ENCODE assay signal across 15 mouse cellular contexts in the genomic region with DNA sequence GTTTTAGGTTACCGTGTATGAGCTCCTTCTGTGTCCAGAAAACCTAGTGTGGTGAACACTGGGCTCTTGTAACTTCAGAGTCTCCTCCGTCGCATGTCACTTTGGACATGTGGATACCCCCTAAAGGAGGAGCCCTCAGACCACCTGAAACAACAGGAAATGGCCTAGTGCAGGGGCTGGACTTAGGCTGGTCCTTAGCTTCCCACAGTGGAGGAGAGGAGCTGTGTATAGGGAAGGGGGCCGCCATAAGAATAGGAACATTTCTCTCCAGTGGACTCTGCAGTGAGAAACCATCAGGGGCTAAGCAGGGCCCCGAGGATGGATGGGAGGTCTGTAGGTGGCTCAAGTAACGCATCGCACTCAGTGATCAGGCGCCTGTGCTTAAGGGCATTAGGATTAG.
DNase-seq lines count a peak whose midpoint lies in the region; ATAC-seq and TF ChIP-seq lines count a peak whose summit lies in the region.
"Had no signal": no experiment of that assay in that cellular context is flagged by ENCODE, and none has a peak within 500 bp of the region (broad histone marks: within the 10 kb centered on the region; RNA-seq: fewer than 3 reads in every experiment).

No protein-coding gene starts in this region.

- H3K4me3 ChIP-seq in hindbrain, embryonic 11.5 days (ENCODE audit: low read depth, low read length), result no peak overlapping the region
- no peak overlapping the region for H3K4me3 ChIP-seq in hindbrain, embryonic 16.5 days (ENCODE audit: low read length)
- no peak overlapping the region for H3K4me3 ChIP-seq in midbrain, embryonic 11.5 days (ENCODE audit: low read depth, low read length)
- no peak overlapping the region for H3K4me3 ChIP-seq in midbrain, embryonic 16.5 days (ENCODE audit: low read depth, low read length)
- H3K4me3 ChIP-seq in lung, adult 2 months (replicated peaks; ENCODE audit: extremely low read depth, low read depth, low read length), result no peak overlapping the region
- H3K4me3 ChIP-seq: erythroblast, embryonic 14.5 days; forebrain, embryonic 15.5 days; hindbrain, embryonic 12.5 days had no signal

- TF ChIP-seq POLR2A in lung, adult 2 months (IDR thresholded peaks at IDR 0.05; ENCODE audit: borderline replicate concordance, extremely low read depth, low read depth, low read length), result no peak

- DNase-seq in hindbrain, embryonic 11.5 days (ENCODE audit: low spot score), result peak; percentile 10
- DNase-seq in midbrain, embryonic 11.5 days (ENCODE audit: low spot score, missing footprints), result no peak
- peak; percentile 40 for DNase-seq in embryo, embryonic 10.5 days (ENCODE audit: low spot score)
- DNase-seq in embryo, embryonic 9.5 days (ENCODE audit: extremely low spot score), result peak; percentile 11
- no peak for DNase-seq in cerebellum, adult 9-11 months
- no peak for DNase-seq in lung, adult 2 months
- DNase-seq: cerebellum, adult 11-12 months; spleen, adult 18-20 months had no signal

- H3K4me2 ChIP-seq in hindbrain, embryonic 11.5 days (replicated peaks; ENCODE audit: low read depth, low read length), result no peak overlapping the region
- H3K4me2 ChIP-seq in hindbrain, embryonic 16.5 days (ENCODE audit: low read length), result no peak overlapping the region
- H3K4me2 ChIP-seq in midbrain, embryonic 11.5 days, result no peak overlapping the region
- no peak overlapping the region for H3K4me2 ChIP-seq in midbrain, embryonic 16.5 days (ENCODE audit: low read length)
- H3K4me2 ChIP-seq: forebrain, embryonic 15.5 days; hindbrain, embryonic 12.5 days had no signal

- no peak overlapping the region for H3K9ac ChIP-seq in hindbrain, embryonic 11.5 days (ENCODE audit: low read depth, low read length)
- H3K9ac ChIP-seq in hindbrain, embryonic 16.5 days (ENCODE audit: low read depth, low read length), result no peak overlapping the region
- no peak overlapping the region for H3K9ac ChIP-seq in midbrain, embryonic 11.5 days (ENCODE audit: low read length)
- no peak overlapping the region for H3K9ac ChIP-seq in midbrain, embryonic 16.5 days (ENCODE audit: low read depth, low read length)
- H3K9ac ChIP-seq: forebrain, embryonic 15.5 days; hindbrain, embryonic 12.5 days had no signal

- H3K4me1 ChIP-seq in hindbrain, embryonic 11.5 days (replicated peaks; ENCODE audit: control insufficient read depth, insufficient read depth, low read length), result no peaks in the 10 kb centered on the region
- no peaks in the 10 kb centered on the region for H3K4me1 ChIP-seq in hindbrain, embryonic 16.5 days (ENCODE audit: control insufficient read depth, insufficient read depth, low read depth, low read length)
- H3K4me1 ChIP-seq in midbrain, embryonic 11.5 days (ENCODE audit: control insufficient read depth, insufficient read depth, low read length), result no peaks in the 10 kb centered on the region
- H3K4me1 ChIP-seq in midbrain, embryonic 16.5 days (ENCODE audit: control insufficient read depth, insufficient read depth, low read length), result no peaks in the 10 kb centered on the region
- no peaks in the 10 kb centered on the region for H3K4me1 ChIP-seq in lung, adult 2 months (ENCODE audit: control insufficient read depth, insufficient read depth, low read length)
- H3K4me1 ChIP-seq: forebrain, embryonic 15.5 days; hindbrain, embryonic 12.5 days had no signal

- ATAC-seq in hindbrain, embryonic 11.5 days (ENCODE audit: low FRiP score), result no peak
- no peak for ATAC-seq in hindbrain, embryonic 16.5 days
- peak; percentile 35; the same call in 1 of the 2 replicates for ATAC-seq in midbrain, embryonic 11.5 days (ENCODE audit: low FRiP score)
- ATAC-seq in midbrain, embryonic 16.5 days, result no peak
- ATAC-seq: intestine, embryonic 16.5 days had no signal

- no peak overlapping the region for H3K27ac ChIP-seq in hindbrain, embryonic 11.5 days (ENCODE audit: low read depth, low read length)
- no peak overlapping the region for H3K27ac ChIP-seq in hindbrain, embryonic 16.5 days (ENCODE audit: low read depth, low read length)
- H3K27ac ChIP-seq in midbrain, embryonic 11.5 days (ENCODE audit: low read depth, low read length), result no peak overlapping the region
- no peak overlapping the region for H3K27ac ChIP-seq in midbrain, embryonic 16.5 days (ENCODE audit: low read length)
- H3K27ac ChIP-seq: forebrain, embryonic 15.5 days; hindbrain, embryonic 12.5 days; macrophage had no signal

- H3K36me3 ChIP-seq in hindbrain, embryonic 11.5 days (ENCODE audit: control insufficient read depth, insufficient read depth, low read length), result no peaks in the 10 kb centered on the region
- H3K36me3 ChIP-seq in hindbrain, embryonic 16.5 days (ENCODE audit: control insufficient read depth, insufficient read depth, low read length), result no peaks in the 10 kb centered on the region
- no peaks in the 10 kb centered on the region for H3K36me3 ChIP-seq in midbrain, embryonic 11.5 days (ENCODE audit: control insufficient read depth, insufficient read depth, low read length)
- H3K36me3 ChIP-seq in midbrain, embryonic 16.5 days (ENCODE audit: control insufficient read depth, insufficient read depth, low read length), result no peaks in the 10 kb centered on the region
- H3K36me3 ChIP-seq: forebrain, embryonic 15.5 days; hindbrain, embryonic 12.5 days had no signal

- no peak for TF ChIP-seq CTCF in lung, adult 2 months (IDR thresholded peaks at IDR 0.05; ENCODE audit: insufficient read depth, low read length)

- no peaks in the 10 kb centered on the region for H3K9me3 ChIP-seq in hindbrain, embryonic 11.5 days (ENCODE audit: control insufficient read depth, low read length)
- H3K9me3 ChIP-seq in hindbrain, embryonic 16.5 days (ENCODE audit: control insufficient read depth, low read length), result no peaks in the 10 kb centered on the region
- no peaks in the 10 kb centered on the region for H3K9me3 ChIP-seq in midbrain, embryonic 11.5 days (ENCODE audit: control insufficient read depth, low read length)
- H3K9me3 ChIP-seq in midbrain, embryonic 16.5 days (replicated peaks; ENCODE audit: control insufficient read depth, low read length, poor library complexity, severe bottlenecking), result no peaks in the 10 kb centered on the region
- H3K9me3 ChIP-seq: forebrain, embryonic 15.5 days; hindbrain, embryonic 12.5 days had no signal

- WGBS in hindbrain, embryonic 11.5 days, result 72% methylated on average over 8 of the region's 8 CpGs
- WGBS in hindbrain, embryonic 16.5 days, result 82% methylated on average over 8 of the region's 8 CpGs
- 80% methylated on average over 8 of the region's 8 CpGs for WGBS in midbrain, embryonic 11.5 days
- 86% methylated on average over 8 of the region's 8 CpGs for WGBS in midbrain, embryonic 16.5 days
- WGBS in lung, adult 2 months, result 75% methylated on average over 8 of the region's 8 CpGs

- no peaks in the 10 kb centered on the region for H3K27me3 ChIP-seq in hindbrain, embryonic 11.5 days (ENCODE audit: control insufficient read depth, insufficient read depth, low read length)
- no peaks in the 10 kb centered on the region for H3K27me3 ChIP-seq in hindbrain, embryonic 16.5 days (replicated peaks; ENCODE audit: control insufficient read depth, insufficient read depth, low read length)
- no peaks in the 10 kb centered on the region for H3K27me3 ChIP-seq in midbrain, embryonic 11.5 days (ENCODE audit: control insufficient read depth, insufficient read depth, low read length)
- peaks cover 2% of the 10 kb centered on the region; the same call in 1 of the 2 replicates for H3K27me3 ChIP-seq in midbrain, embryonic 16.5 days (ENCODE audit: control insufficient read depth, insufficient read depth, low read depth, low read length)
- H3K27me3 ChIP-seq: forebrain, embryonic 15.5 days had no signal

Comparison
In these comparisons a context has a peak if more than half of its experiments do, and no peak if none do; other contexts are left out.
1. DNase-seq: peak in hindbrain, embryonic 11.5 days (single experiment), embryo, embryonic 10.5 days (single experiment) and embryo, embryonic 9.5 days (single experiment); none in midbrain, embryonic 11.5 days (single experiment), cerebellum, adult 9-11 months (single experiment) and lung, adult 2 months (single experiment).